Mouse (Mus musculus) MEL (cell line): ENCODE measurements at regions not wholly inside any gene's neighbourhood (a gene's known extent, or its start where the extent isn't known, plus 50 kb on each side); places are given as distances from the start of the nearest gene placed in this dataset.

Experiments
- CTCF ChIP-seq, 3 experiments: IDR thresholded peaks in 2 of 3; conservative IDR thresholded peaks in 1 of 3; 2 replicates each; pipeline ENCODE4 v1.5.1; 2011 to 2012; ENCODE audit warnings: low read length in 3 of 3, low read depth in 2 of 3, mild to moderate bottlenecking in 2 of 3, improper control_type of control experiment in 1 of 3, inconsistent platforms in 1 of 3, mixed read lengths in 1 of 3, moderate library complexity in 1 of 3; ENCODE audit not compliant: control insufficient read depth in 1 of 3, insufficient read depth in 1 of 3, poor library complexity in 1 of 3, severe bottlenecking in 1 of 3
- POLR2A ChIP-seq, 2 experiments: IDR thresholded peaks; 2 replicates each; pipeline ENCODE4 v1.6.1; 2011 to 2012; ENCODE audit warnings: low read length in 2 of 2, mild to moderate bottlenecking in 2 of 2, control low read depth in 1 of 2, improper control_type of control experiment in 1 of 2, low read depth in 1 of 2, moderate library complexity in 1 of 2; ENCODE audit not compliant: control insufficient read depth in 1 of 2, insufficient read depth in 1 of 2, poor library complexity in 1 of 2

DNA sequence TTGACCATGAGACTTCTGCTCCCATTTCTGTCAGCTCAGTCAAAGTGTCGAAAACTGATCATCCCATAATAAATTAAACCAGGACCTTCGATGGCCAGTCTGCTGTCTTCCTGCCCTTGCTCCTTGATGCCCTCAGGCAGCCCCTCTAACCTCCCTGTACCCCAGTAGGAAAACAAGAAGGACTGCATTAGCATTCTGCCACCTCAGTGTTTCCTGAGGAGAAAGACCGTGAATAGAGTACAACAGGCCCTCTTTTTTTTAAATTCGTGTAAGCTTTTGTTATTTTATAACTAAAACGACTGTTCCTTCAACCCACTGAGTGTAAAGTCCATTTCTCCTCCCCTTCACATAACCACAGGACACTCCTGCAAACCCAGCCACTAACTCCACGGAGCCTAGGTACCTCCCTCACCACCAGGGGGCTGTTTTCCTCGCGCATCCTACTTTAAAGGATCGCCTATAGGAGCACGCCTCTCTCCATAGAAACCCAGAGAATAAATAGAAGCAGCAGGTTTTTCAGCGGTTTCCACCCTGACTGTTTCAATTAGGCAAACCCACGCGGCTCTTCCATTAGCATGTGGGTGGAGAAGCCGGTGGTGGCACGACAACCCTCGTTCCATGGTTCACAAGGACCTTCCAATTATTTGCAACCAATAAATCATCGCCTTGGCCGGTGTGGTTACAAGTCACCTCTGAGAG, 122.6 kb downstream of the Utp18 start:
- no peak for TF ChIP-seq CTCF (IDR thresholded peaks at IDR 0.05 in 2 of 3, conservative IDR thresholded peaks at IDR 0.05 in 1 of 3; ENCODE audit: control insufficient read depth in 1 of 3, insufficient read depth in 1 of 3, low read depth in 2 of 3, low read length in 3 of 3, poor library complexity in 1 of 3, severe bottlenecking in 1 of 3)
- TF ChIP-seq POLR2A (IDR thresholded peaks at IDR 0.05; ENCODE audit: control insufficient read depth in 1 of 2, insufficient read depth in 1 of 2, low read depth in 1 of 2, low read length in 2 of 2, poor library complexity in 1 of 2): no peak
